Mouse (Mus musculus): ENCODE results near the gene Ttl. TPM values are rescaled to one million over a fixed set of nuclear protein-coding genes. Genes with fewer than 3 reads are reported as not detected.

Gene Ttl
- polyA plus RNA-seq (2015; fragmentation: Nextera tagmentation; extraction: Ambion mirVana), result 41.3 and 47.1 TPM in 2 replicates

DNA sequence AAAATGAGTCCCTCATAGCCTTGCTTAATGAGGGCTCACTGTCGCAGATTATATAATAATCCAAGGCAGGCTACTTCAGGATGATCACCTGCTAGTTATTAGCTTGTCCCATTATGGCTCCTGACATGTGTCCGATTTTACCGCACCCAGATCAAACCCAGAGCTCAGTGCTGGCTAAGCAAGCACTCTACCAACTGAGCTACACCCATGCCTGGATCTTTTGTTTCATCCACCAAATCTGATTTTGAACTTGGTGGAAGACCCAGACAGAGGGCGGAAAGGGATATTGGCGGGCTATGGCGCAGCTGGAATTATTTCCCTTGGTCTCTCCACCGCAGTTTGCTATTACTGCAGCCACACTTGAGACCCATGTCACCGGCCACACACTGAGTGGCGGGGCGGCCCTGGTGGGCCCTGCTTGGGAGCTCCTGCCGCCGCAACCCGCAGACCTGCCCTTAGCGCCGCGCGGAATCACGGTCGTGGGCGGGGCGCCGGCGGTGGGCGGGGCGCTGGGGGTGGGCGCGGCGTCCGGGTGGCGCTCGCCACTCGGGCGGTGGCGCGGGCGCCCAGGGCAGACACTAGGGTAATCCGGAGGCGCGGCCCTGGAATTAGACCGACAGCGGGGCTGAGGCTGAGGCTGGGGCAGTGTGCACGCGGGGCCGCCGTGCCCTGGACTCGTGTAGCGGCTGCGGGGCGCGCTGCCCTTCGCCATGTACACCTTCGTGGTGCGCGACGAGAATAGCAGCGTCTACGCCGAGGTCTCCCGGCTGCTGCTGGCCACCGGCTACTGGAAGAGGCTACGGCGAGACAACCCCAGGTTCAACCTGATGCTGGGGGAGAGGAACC, at the start of gene Ttl:
TSS of gene Ttl (plus strand) at position 506 of the 846 bp plus-strand sequence.

DNA sequence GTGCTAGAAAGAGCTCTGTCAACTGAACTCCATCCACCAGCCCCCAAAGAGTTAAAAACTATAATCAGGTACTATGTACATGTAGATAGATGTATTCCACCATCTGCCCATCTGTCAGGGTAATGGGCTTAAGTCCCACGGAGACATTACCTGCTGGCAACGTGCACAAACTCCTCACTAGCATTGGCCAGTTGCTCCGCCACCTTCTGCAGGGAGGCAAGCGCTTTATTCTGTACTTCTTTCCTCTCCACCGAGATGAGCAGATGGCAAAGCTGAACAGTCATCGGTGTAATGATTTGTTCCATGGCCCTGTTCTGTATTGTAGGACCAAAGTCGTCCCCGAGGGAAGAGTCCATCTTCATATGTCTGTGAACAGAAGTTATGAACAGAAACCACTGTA, 17.9 kb upstream of the Ttl start, which contains the start of gene Vinac1:
TSS of gene Vinac1 (minus strand) at position 362 of the 400 bp plus-strand sequence.

DNA sequence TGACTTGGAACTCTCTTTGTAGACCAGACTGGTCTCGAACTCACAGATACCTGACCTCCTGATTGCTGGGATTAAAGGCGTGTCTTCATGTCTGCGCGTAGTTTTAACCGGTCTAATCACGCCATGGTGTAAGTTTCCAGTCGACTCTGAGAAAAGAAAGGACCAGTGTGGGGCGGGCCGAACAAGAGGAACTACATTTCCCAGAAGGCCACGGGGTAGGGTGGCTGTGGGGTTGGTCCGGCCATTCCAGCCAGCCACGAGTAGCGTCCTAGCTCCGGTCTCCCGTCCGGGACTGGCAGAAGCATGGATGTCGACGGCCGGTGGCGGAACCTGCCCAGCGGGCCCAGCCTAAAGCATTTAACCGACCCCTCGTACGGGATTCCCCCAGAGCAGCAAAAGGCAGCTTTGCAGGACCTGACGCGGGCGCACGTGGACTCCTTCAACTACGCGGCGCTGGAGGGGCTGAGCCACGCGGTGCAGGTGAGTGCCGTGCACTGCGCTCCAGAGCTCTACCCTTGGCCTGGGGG, 35.1 kb downstream of the Ttl start, which contains the start of gene Polr1b:
TSS of gene Polr1b (plus strand) at position 212 of the 527 bp plus-strand sequence.

DNA sequence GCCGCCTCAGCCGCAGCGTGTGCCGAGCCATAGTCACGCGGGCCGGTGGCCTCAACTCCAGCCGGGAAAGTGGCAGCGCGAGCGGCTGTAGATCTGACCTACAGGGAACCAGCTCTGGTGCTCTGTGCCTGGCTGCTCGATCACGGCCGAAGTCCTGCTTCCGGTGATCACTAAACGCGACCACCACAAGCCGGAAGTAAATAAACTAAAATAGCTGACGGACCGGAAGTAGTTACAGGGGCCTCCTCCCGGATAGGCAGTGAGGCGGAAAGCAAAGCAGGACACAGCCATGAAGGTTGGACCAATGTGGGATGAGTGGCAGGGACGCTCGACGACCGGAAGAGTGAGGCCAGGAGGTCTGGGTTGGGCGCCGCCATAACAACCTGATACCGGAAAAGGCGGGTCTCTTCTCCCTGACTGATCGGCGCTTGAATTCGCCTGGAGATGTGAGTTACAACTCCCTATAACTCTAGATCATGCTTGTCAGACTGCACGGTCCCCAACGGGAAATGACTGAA, 63.7 kb downstream of the Ttl start, which contains the start of gene Chchd5:
TSS of gene Chchd5 (plus strand) at position 289 of the 518 bp plus-strand sequence.

Other genes with a start within 250 kb of the Ttl start
- gene Tmem87b, start 247.8 kb upstream of the Ttl start, polyA plus RNA-seq (2015; fragmentation: Nextera tagmentation; extraction: Ambion mirVana), result 37.9 and 41.1 TPM in 2 replicates
- gene Fbln7, start 203.0 kb upstream of the Ttl start, polyA plus RNA-seq (2015; fragmentation: Nextera tagmentation; extraction: Ambion mirVana), result 5.4 and 5.8 TPM in 2 replicates
- gene Zc3h8, start 121.9 kb upstream of the Ttl start, polyA plus RNA-seq (2015; fragmentation: Nextera tagmentation; extraction: Ambion mirVana), result 12.6 and 14.2 TPM in 2 replicates
- gene Zc3h6, start 98.5 kb upstream of the Ttl start, polyA plus RNA-seq (2015; fragmentation: Nextera tagmentation; extraction: Ambion mirVana), result 4.8 and 7.1 TPM in 2 replicates
- 23.0 and 28.1 TPM in 2 replicates for gene Gm10762, start 98.2 kb upstream of the Ttl start, polyA plus RNA-seq (2015; fragmentation: Nextera tagmentation; extraction: Ambion mirVana)
- gene Vinac1, start 17.8 kb upstream of the Ttl start, polyA plus RNA-seq (2015; fragmentation: Nextera tagmentation; extraction: Ambion mirVana), result 0.63 and 0.98 TPM in 2 replicates
- 9.8 and 10.0 TPM in 2 replicates for gene Polr1b, start 35.1 kb downstream of the Ttl start, polyA plus RNA-seq (2015; fragmentation: Nextera tagmentation; extraction: Ambion mirVana)
- 21.7 and 23.6 TPM in 2 replicates for gene Chchd5, start 63.8 kb downstream of the Ttl start, polyA plus RNA-seq (2015; fragmentation: Nextera tagmentation; extraction: Ambion mirVana)
- 34.9 and 40.4 TPM in 2 replicates for gene Slc20a1, start 132.8 kb downstream of the Ttl start, polyA plus RNA-seq (2015; fragmentation: Nextera tagmentation; extraction: Ambion mirVana)
- gene Ckap2l, start 231.3 kb downstream of the Ttl start, polyA plus RNA-seq (2015; fragmentation: Nextera tagmentation; extraction: Ambion mirVana), result 4.6 and 5.2 TPM in 2 replicates
- gene Il1a, start 244.0 kb downstream of the Ttl start, polyA plus RNA-seq (2015; fragmentation: Nextera tagmentation; extraction: Ambion mirVana), result 0.23 and 0.81 TPM in 2 replicates

All from neural tube, postnatal 0 days (tissue).